In the genomic region with DNA sequence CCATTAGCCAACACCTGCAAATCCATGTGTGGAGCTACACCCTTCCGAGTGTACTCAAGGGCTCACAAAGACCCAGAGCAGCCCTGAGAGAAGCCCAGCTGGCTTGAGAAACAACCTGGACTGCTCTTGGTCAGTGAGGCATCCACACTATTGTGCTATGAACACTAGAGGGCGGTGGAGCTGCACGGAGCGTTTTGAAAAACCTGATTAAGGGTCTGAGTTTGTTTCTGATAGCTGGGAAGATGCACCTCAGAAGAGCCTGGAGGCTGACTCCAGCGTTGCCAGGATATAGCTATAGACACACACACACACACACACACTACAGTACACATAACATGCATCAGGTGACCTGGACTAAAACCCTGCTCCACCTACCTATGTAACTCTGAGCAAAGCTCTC, we compare ENCODE assay signal across 8 mouse cellular contexts.
DNase-seq lines count a peak whose midpoint lies in the region; ATAC-seq and TF ChIP-seq lines count a peak whose summit lies in the region.

No protein-coding gene starts in this region.

- H3K36me3 ChIP-seq in lung, embryonic 14.5 days (ENCODE audit: insufficient read depth) = no peaks in the 10 kb centered on the region

- H3K27me3 ChIP-seq in lung, embryonic 14.5 days (ENCODE audit: insufficient read depth, low read length) = no peaks in the 10 kb centered on the region

- no peak overlapping the region for H3K4me2 ChIP-seq in lung, embryonic 14.5 days

- peak; percentile 62; the same call in 1 of the 2 replicates for ATAC-seq in lung, embryonic 14.5 days (ENCODE audit: insufficient read depth)

- no peak overlapping the region for H3K27ac ChIP-seq in lung, embryonic 14.5 days (ENCODE audit: low read depth)

- no peak overlapping the region for H3K4me3 ChIP-seq in lung, embryonic 14.5 days (ENCODE audit: low read depth, low read length)

- peak; percentile 13 for DNase-seq in CD4-positive helper T cell, adult 2 months (ENCODE audit: low read depth, low spot score)
- DNase-seq in adrenal gland, adult 18-20 months (ENCODE audit: low spot score in 2 of 2) = peak; percentile 44 to 45
- peak; percentile 54 for DNase-seq in embryo, embryonic 11.5 days (ENCODE audit: low read depth, low spot score)
- peak; percentile 62 to 81 for DNase-seq in heart, postnatal 10 days
- peak; percentile 53 to 66 for DNase-seq in kidney, postnatal 25 days
- DNase-seq in lung, embryonic 14.5 days = peak; percentile 88
- peak; percentile 9 for DNase-seq in ovary, adult 18-20 months (ENCODE audit: low spot score)
- peak; percentile 55 for DNase-seq in thymus, postnatal 4 days

- TF ChIP-seq CTCF in lung, embryonic 14.5 days (IDR thresholded peaks at IDR 0.05; ENCODE audit: low read depth) = peak; percentile 93

- WGBS in lung, embryonic 14.5 days = 6% methylated on average over 5 of the region's 5 CpGs

- no peaks in the 10 kb centered on the region for H3K9me3 ChIP-seq in lung, embryonic 14.5 days (ENCODE audit: low read depth, low read length)

- no peak overlapping the region for H3K9ac ChIP-seq in lung, embryonic 14.5 days

- intact Hi-C loops in heart, postnatal 10 days (cut with DNase I) = loop anchor here (1.0 to 10.0 kb wide), 4 partner anchors 90 to 1022 kb away; no protein-coding TSS in a partner anchor

- no peaks in the 10 kb centered on the region for H3K4me1 ChIP-seq in lung, embryonic 14.5 days (ENCODE audit: insufficient read depth)

Comparison
In these comparisons a context has a peak if more than half of its experiments do, and no peak if none do; other contexts are left out.
1. DNase-seq: peak in every context shown above with its lines; median percentile 88 in lung, embryonic 14.5 days; 72 in heart, postnatal 10 days; 60 in kidney, postnatal 25 days; 55 in thymus, postnatal 4 days; 54 in embryo, embryonic 11.5 days; 44 in adrenal gland, adult 18-20 months; 13 in CD4-positive helper T cell, adult 2 months; 9 in ovary, adult 18-20 months.